Mouse (Mus musculus) granulocyte monocyte progenitor cell, adult 5-6 weeks (primary cell): ENCODE measurements around the gene Med17. TPM values are rescaled to one million over a fixed set of nuclear protein-coding genes. Genes with fewer than 3 reads are reported as not detected.

Experiments
- ATAC-seq: replicated peaks from 2 replicates; pipeline ENCODE4 v1.8.0; 2016; ENCODE audit warnings: mild to moderate bottlenecking, moderate TSS enrichment, inconsistent platforms; ENCODE audit not compliant: poor library complexity, severe bottlenecking
- total RNA-seq, 2 experiments: library from RNA; stranded (forward) in 1 of 2; stranded (reverse) in 1 of 2; fragments of 200-712, 200-1000 nt in 1 of 2; fragments of >200 nt in 1 of 2; fragmentation: Nextera tagmentation in 1 of 2; gene quantifications; 2 replicates each; pipeline ENCODE4 v1.2.3; 2014 to 2017

Gene Med17
- total RNA-seq, 2 experiments from 2014 or later, result 24.6 to 47.8 TPM

DNA sequence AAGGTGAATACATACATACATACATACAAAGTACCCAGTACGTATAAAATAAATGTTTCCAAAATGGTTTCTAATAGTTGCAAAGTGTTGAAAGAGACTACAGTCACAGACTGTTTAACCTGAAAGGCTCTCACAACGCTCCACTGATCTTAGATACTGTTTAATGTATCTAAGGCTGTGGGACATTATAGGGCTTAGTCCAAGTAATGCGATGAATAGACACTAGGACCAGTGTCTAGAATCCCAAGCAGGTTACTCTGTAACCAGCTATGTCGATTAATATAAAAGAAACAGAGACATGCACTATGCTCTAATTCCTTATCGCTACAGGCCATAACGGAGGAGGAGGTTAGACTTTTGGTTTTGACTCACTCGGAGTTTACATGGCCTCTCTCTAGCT lies 17.4 kb upstream of the Med17 start:
- no peak for ATAC-seq

DNA sequence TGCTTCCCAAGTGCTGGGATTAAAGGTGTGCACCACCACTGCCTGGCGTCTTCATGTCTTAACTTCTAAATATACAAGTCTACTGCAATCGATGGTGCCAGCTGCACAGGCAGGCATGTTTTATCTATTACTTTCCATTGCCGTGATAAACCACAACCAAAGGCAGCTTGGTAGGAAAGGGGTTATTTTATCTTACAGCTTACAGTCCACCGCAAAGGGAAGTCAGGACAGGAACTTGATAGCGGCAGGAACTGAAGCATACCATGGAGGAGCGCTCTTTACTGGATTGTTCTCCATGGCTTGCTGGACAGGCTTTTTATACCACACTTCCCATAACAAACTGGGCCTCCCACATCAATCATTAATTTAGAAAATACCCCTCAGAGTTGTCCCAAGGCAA lies 9.5 kb upstream of the Med17 start:
- ATAC-seq, result peak; percentile 96

DNA sequence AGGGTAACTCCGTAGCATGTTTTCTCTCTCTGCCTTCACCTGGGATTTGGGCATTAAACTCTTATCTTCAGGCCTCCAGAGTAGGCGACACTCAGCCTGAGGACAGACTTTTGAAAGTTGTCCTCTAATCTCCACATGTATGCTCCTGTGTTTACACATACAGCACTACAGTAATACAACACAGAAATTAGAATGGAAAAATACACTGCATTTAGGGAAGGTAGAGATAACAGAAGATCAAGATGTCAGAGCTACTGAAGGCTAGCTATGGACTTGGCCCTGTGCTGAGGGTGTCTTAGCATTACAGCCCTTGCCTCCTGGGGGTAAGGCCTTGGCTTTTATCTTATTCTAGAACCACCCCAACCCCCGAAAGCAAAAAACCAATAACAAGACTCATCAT lies 8.7 kb upstream of the Med17 start:
- no peak for ATAC-seq

- ATAC-seq, result no peak
Measured at GRCm38 (mm10) chr9:15287846-15288245, 8.1 kb upstream of the Med17 start.

DNA sequence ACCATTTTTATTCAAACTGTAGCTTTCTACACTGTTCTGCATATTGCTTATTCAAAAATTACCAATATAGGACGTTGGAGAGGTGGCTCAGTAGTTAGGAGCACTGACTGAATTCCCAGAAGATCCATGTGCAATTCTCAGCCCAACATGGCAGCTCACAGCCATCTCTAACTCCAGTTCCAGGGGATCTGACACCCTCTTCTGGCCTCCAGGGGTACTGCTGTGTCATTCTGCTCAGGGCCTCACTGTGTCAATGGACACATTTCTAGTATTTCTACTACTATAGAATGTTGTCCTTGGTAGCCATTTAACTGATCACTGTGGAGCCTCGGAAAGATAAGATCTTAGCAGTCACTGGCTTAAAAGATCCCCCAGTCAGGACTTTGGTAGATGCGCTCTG lies 5.7 kb upstream of the Med17 start:
- ATAC-seq, result peak; percentile 41

DNA sequence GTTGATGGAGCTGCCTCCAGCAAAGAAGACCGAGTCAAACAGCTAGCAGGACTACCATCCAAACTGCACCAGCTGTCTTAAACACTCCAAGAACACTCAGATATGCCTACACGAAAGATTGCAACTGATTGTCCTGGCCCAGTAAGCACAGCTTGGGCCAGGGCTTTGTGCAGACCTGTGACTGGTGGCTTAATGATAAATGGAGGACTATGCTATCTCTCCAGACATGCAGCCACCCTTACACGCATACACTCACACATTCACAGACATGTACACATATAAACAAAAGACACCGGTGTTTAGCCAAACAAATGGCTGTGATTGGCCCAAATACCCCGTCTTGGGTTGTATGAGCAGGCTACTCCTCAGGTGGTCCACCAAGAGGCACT lies 754 bp upstream of the Med17 start:
- ATAC-seq, result no peak

GRCm38 (mm10) chr9:15279139-15279648 lies 537 bp downstream of the Med17 start:
- ATAC-seq, result no peak

DNA sequence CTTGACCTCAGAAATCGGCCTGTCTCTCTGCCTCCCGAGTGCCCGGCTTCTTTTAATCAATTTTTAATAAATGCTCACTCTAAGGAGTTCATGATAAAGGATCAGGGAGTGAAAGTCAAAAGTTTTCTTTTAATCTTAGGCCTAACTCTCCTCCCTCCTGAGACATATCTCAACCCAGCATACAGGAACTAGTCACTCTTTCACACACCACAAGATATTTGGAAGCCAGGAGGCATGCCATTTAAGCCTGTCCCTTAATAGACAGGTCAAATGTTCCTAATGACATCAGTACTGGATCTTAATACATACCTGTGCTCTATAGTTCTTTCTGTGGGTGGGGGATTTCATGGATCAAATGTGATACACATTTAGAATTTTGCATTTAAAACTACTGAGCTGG lies 1.4 kb downstream of the Med17 start:
- ATAC-seq, result no peak

- ATAC-seq, result no peak
Measured at GRCm38 (mm10) chr9:15276855-15277254, 2.9 kb downstream of the Med17 start.

- peak; percentile 78 for ATAC-seq
Measured at GRCm38 (mm10) chr9:15273981-15274380, 5.8 kb downstream of the Med17 start.

- ATAC-seq, result no peak
Measured at GRCm38 (mm10) chr9:15263487-15263886, 16.2 kb downstream of the Med17 start.

GRCm38 (mm10) chr9:15261980-15262379 lies 17.8 kb downstream of the Med17 start:
- ATAC-seq, result no peak

GRCm38 (mm10) chr9:15256214-15256613 lies 23.5 kb downstream of the Med17 start:
- ATAC-seq, result no peak

- ATAC-seq, result no peak
Measured at GRCm38 (mm10) chr9:15254501-15254900, 25.2 kb downstream of the Med17 start.

- ATAC-seq, result no peak
Measured at GRCm38 (mm10) chr9:15252196-15252595, 27.5 kb downstream of the Med17 start.

GRCm38 (mm10) chr9:15250376-15250775 lies 29.4 kb downstream of the Med17 start:
- no peak for ATAC-seq

GRCm38 (mm10) chr9:15245319-15246075 lies 34.2 kb downstream of the Med17 start:
- no peak for ATAC-seq

GRCm38 (mm10) chr9:15242130-15242529 lies 37.6 kb downstream of the Med17 start:
- no peak for ATAC-seq

DNA sequence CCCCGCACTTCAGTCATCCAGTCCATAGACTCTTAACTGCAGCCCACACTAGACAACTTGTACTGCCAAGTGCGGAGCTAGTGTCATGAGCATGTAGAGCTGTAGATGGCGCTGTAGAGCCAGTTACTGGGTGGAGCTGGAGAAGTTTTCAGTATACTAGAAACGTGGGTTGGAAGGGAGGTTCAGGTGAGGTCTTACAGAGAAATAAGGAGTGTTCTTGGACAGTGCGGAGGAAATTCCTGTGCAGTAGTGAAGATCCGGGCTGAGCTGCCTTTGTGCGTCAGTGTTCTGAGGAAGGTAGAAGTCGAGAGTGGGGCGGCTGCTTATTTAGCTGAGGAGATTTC lies 38.2 kb downstream of the Med17 start:
- peak; percentile 81 for ATAC-seq

DNA sequence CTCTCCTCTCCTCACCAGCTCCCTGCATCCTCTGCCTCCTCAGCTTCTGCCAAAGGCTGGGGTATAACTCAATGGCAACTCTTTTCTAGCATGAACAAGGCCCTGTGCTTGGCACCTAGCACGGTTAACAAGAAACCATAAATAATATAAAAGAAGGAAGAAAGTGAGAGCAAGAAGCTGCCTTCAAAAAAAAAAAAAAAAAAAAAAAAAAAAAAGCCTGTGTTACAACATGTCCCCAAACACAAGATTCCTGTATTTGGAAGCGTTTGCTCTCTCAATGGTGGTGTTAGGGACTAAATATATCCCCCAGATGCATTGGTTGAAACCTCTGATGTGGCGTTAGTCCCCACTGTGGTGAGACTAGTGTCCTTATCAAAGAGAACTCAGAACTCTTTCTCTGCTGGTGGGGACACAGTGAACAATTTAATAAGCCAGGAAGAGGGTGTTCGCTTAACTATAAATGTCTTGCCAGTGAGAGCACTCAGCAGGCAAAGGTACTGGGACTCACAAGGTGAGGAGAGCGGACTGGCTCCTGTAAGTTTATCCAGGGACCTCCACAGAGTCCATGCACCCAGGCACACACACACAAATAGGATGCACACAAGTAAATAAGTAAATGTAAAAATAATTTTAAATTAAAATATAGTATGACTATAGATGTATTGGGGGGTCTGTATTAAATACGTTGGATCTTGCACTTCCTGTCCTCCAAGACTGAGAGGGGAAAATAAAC lies 38.7 kb downstream of the Med17 start:
- ATAC-seq, result no peak

DNA sequence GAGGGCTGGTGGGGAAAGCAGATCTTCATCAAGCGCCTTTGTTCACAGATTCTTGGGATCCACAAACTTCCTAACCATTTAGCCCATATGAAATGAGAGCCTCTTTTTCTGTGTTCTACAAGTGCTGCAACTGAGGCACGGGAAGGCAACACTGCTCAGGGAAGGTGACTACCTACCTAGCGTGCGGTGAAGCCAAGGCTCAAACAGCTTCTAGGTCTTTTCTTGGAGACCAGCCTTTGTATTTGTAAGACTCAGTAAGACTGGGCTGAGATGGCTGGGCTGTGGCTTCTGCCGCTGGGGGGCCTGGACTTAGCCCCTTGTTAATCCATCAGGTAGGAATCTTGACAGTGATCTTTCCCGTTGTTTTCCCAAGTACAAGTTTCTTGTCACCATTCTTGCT lies 39.7 kb downstream of the Med17 start:
- ATAC-seq, result no peak
